ENCODE assay signal across 18 mouse cellular contexts in the genomic region with DNA sequence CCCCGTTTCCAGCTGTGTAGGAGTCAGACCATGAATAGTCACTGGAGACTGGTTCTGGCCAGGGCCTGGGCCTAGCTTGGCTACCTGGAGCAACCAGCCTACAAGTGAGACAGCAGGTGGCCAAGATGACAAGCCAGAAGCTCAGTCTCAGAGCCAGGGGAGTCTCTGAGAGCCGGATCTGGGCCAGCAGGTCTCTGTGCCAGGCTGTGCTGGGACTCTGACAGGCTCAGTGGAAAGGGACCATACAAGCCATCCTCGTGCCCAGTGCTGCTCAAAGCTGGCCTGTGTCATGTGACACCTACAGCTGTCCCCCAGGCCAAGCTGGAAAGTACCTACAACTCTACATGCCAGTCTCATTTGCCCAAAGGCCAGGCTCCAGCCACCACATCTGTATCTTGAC. TPM values are rescaled to one million over a fixed set of nuclear protein-coding genes. Genes with fewer than 3 reads are reported as not detected.
DNase-seq lines count a peak whose midpoint lies in the region; ATAC-seq and TF ChIP-seq lines count a peak whose summit lies in the region.
"Had no signal": no experiment of that assay in that cellular context is flagged by ENCODE, and none has a peak within 500 bp of the region (broad histone marks: within the 10 kb centered on the region; RNA-seq: fewer than 3 reads in every experiment).

No protein-coding gene starts in this region.

- no peaks in the 10 kb centered on the region for H3K9me3 ChIP-seq in heart, embryonic 12.5 days (replicated peaks)
- H3K9me3 ChIP-seq: limb, embryonic 10.5 days; liver, embryonic 13.5 days; midbrain, embryonic 12.5 days had no signal

- no peak overlapping the region for H3K4me3 ChIP-seq in heart, embryonic 12.5 days
- H3K4me3 ChIP-seq in cerebellum, adult 2 months (replicated peaks; ENCODE audit: insufficient read depth, low read depth, low read length) = no peak overlapping the region
- H3K4me3 ChIP-seq: erythroblast, embryonic 14.5 days; limb, embryonic 10.5 days; liver, embryonic 13.5 days; midbrain, embryonic 12.5 days had no signal

- H3K36me3 ChIP-seq in heart, embryonic 12.5 days = no peaks in the 10 kb centered on the region
- H3K36me3 ChIP-seq: liver, embryonic 13.5 days; midbrain, embryonic 12.5 days had no signal

- no peak overlapping the region for H3K27ac ChIP-seq in heart, embryonic 12.5 days (ENCODE audit: poor library complexity, severe bottlenecking)
- H3K27ac ChIP-seq in cerebellum, adult 2 months (ENCODE audit: insufficient read depth, low read length) = no peak overlapping the region
- H3K27ac ChIP-seq: kidney, postnatal 0 days; limb, embryonic 10.5 days; liver, embryonic 13.5 days; midbrain, embryonic 12.5 days had no signal

- DNase-seq in heart, adult 18-20 months = peak; percentile 42 to 67
- peak; percentile 74 to 83 for DNase-seq in cerebellum, adult 2 months
- DNase-seq in gastrocnemius, adult 8-10 months (ENCODE audit: low spot score in 2 of 2) = peak; percentile 58 to 78
- DNase-seq in kidney, postnatal 14 days = no peak
- no peak for DNase-seq in lung, postnatal 4 days
- DNase-seq: liver, embryonic 13.5 days; lung, postnatal 14 days; thymus, adult 2 months had no signal

- no peak for TF ChIP-seq CTCF in cerebellum, adult 2 months (IDR thresholded peaks at IDR 0.05; ENCODE audit: borderline replicate concordance, insufficient read depth, low read depth, low read length)

- H3K4me2 ChIP-seq in heart, embryonic 12.5 days = no peak overlapping the region
- H3K4me2 ChIP-seq: liver, embryonic 13.5 days; midbrain, embryonic 12.5 days had no signal

- WGBS in heart, embryonic 12.5 days = 58% methylated on average over 3 of the region's 3 CpGs
- 16% methylated on average over 3 of the region's 3 CpGs for WGBS in cerebellum, adult 2 months

- peaks cover 9% of the 10 kb centered on the region; the same call in 1 of the 2 replicates for H3K27me3 ChIP-seq in heart, embryonic 12.5 days (replicated peaks)
- H3K27me3 ChIP-seq in cerebellum, adult 2 months (ENCODE audit: control insufficient read depth, insufficient read depth, low read length) = no peaks in the 10 kb centered on the region
- H3K27me3 ChIP-seq: liver, embryonic 13.5 days had no signal

- no peak for ATAC-seq in heart, embryonic 12.5 days (ENCODE audit: insufficient number of reproducible peaks, low FRiP score)
- ATAC-seq in cerebellum, adult (ENCODE audit: insufficient number of reproducible peaks, low FRiP score, low TSS enrichment) = peak; percentile 60

- H3K4me1 ChIP-seq in heart, embryonic 12.5 days (replicated peaks) = peaks cover 26% of the 10 kb centered on the region
- peaks cover 24% of the 10 kb centered on the region for H3K4me1 ChIP-seq in cerebellum, adult 2 months (ENCODE audit: control insufficient read depth, insufficient read depth, low read length)
- H3K4me1 ChIP-seq: limb, embryonic 10.5 days; liver, embryonic 13.5 days; midbrain, embryonic 12.5 days had no signal

- H3K9ac ChIP-seq in heart, embryonic 12.5 days = no peak overlapping the region
- H3K9ac ChIP-seq: liver, embryonic 13.5 days; midbrain, embryonic 12.5 days had no signal

- no peak for TF ChIP-seq POLR2A in cerebellum, adult 2 months (IDR thresholded peaks at IDR 0.05; ENCODE audit: borderline replicate concordance, insufficient read depth, low read length)

RNA-seq across cellular contexts. Expression of gene Orm1, which starts 36.0 kb away (rescaled TPM):
- total RNA-seq in heart, adult 18-20 months (2021) = 1 to 10 TPM in 1 of 2 experiments, under 1 TPM in 1; 0.84 to 3.7 TPM
- not detected in 2 replicates for polyA plus RNA-seq in heart, embryonic 12.5 days (2016; fragmentation: Nextera tagmentation; extraction: Ambion mirVana)
- not detected in 2 replicates for polyA plus RNA-seq in cerebellum, adult 2 months (2012; rRNA removed)
- total RNA-seq in gastrocnemius, adult 8-10 months (2022) = 1 to 10 TPM in 3 of 4 experiments, not detected in 1; 1.8 to 4.2 (median 2.1) TPM
- total RNA-seq: layer of hippocampus, postnatal 10 days had no signal
- polyA plus RNA-seq: erythroblast, embryonic 14.5 days; heart, postnatal 0 days; intestine, embryonic 14.5 days; kidney, postnatal 0 days; limb, embryonic 10.5 days; liver, embryonic 13.5 days; midbrain, embryonic 12.5 days; neural tube, embryonic 11.5 days had no signal

RNA-seq across cellular contexts. Expression of gene Orm3, which starts 47.6 kb away (rescaled TPM):
- total RNA-seq in heart, adult 18-20 months (2021) = 1 to 10 TPM; 2.2 to 3.1 TPM
- polyA plus RNA-seq in heart, embryonic 12.5 days (2016; fragmentation: Nextera tagmentation; extraction: Ambion mirVana) = not detected in 2 replicates
- polyA plus RNA-seq in cerebellum, adult 2 months (2012; rRNA removed) = 0.14 TPM in 1 of 2 replicates, not detected in the other
- not detected for total RNA-seq in gastrocnemius, adult 8-10 months (2022)
- total RNA-seq: layer of hippocampus, postnatal 10 days had no signal
- polyA plus RNA-seq: erythroblast, embryonic 14.5 days; heart, postnatal 0 days; intestine, embryonic 14.5 days; kidney, postnatal 0 days; limb, embryonic 10.5 days; liver, embryonic 13.5 days; midbrain, embryonic 12.5 days; neural tube, embryonic 11.5 days had no signal

RNA-seq across cellular contexts. Expression of gene Orm2, which starts 53.9 kb away (rescaled TPM):
- under 1 TPM in 1 of 2 experiments, not detected in 1; 0.82 TPM for total RNA-seq in heart, adult 18-20 months (2021)
- polyA plus RNA-seq in heart, embryonic 12.5 days (2016; fragmentation: Nextera tagmentation; extraction: Ambion mirVana) = not detected in 2 replicates
- not detected in 2 replicates for polyA plus RNA-seq in cerebellum, adult 2 months (2012; rRNA removed)
- 1 to 10 TPM in 1 of 4 experiments, not detected in 3; 1.3 TPM for total RNA-seq in gastrocnemius, adult 8-10 months (2022)
- total RNA-seq: layer of hippocampus, postnatal 10 days had no signal
- polyA plus RNA-seq: erythroblast, embryonic 14.5 days; heart, postnatal 0 days; intestine, embryonic 14.5 days; kidney, postnatal 0 days; limb, embryonic 10.5 days; liver, embryonic 13.5 days; midbrain, embryonic 12.5 days; neural tube, embryonic 11.5 days had no signal

Comparison
In these comparisons a context has a peak if more than half of its experiments do, and no peak if none do; other contexts are left out.
1. DNase-seq: peak in heart, adult 18-20 months (2 of 2), cerebellum, adult 2 months (2 of 2) and gastrocnemius, adult 8-10 months (2 of 2); none in kidney, postnatal 14 days (single experiment) and lung, postnatal 4 days (0 of 2).